13 mouse cellular contexts compared by ENCODE assay signal in the genomic region with DNA sequence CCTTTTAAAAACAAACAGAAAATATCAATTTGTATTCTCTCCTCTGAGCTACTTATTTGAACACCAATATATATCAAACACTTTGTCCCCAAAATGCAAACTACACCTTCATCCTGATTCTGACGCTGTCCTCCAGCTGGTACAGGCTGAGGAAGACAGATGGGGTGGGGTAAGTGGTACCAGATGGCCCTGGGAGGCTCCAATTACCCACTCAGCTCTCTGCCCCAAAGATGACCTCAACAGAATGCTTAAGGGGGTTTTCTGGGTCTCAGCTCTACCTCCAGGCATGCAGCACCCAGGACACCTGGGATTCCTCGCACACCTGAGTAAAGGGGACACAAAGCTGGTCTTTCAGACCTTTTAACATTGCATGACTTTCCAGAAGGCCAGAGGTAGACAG. TPM values are rescaled to one million over a fixed set of nuclear protein-coding genes. Genes with fewer than 3 reads are reported as not detected.
DNase-seq lines count a peak whose midpoint lies in the region; ATAC-seq and TF ChIP-seq lines count a peak whose summit lies in the region.
"Had no signal": no experiment of that assay in that cellular context is flagged by ENCODE, and none has a peak within 500 bp of the region (broad histone marks: within the 10 kb centered on the region; RNA-seq: fewer than 3 reads in every experiment).

No protein-coding gene starts in this region.

- intact Hi-C loops in left cerebral cortex, postnatal 4 days (cut with DNase I), result no loop called here

- H3K4me2 ChIP-seq in embryonic facial prominence, embryonic 12.5 days (replicated peaks), result no peak overlapping the region
- H3K4me2 ChIP-seq in myocyte (ENCODE audit: low read depth), result peak overlapping the region; percentile 85
- H3K4me2 ChIP-seq: heart, embryonic 15.5 days; liver, embryonic 11.5 days had no signal

- peak; percentile 24 for DNase-seq in left cerebral cortex, postnatal 4 days
- DNase-seq in left cerebral cortex, adult 9 months (ENCODE audit: low spot score in 2 of 2), result no peak
- no peak for DNase-seq in liver
- no peak for DNase-seq in spleen, postnatal 4 days (ENCODE audit: low spot score in 2 of 2)
- DNase-seq: gastrocnemius, postnatal 14 days; thymus, postnatal 36 days had no signal

- TF ChIP-seq CTCF in bone marrow, adult 2 months (IDR thresholded peaks at IDR 0.05; ENCODE audit: control insufficient read depth, insufficient read depth, low read length), result no peak

- WGBS in bone marrow, adult 2 months, result 61% methylated on average over 2 of the region's 2 CpGs
- 12% methylated on average over 2 of the region's 2 CpGs for WGBS in embryonic facial prominence, embryonic 12.5 days

- no peak overlapping the region for H3K9ac ChIP-seq in embryonic facial prominence, embryonic 12.5 days
- H3K9ac ChIP-seq: heart, embryonic 15.5 days had no signal

- H3K36me3 ChIP-seq in embryonic facial prominence, embryonic 12.5 days, result no peaks in the 10 kb centered on the region
- H3K36me3 ChIP-seq in myocyte (ENCODE audit: control insufficient read depth, insufficient read depth), result no peaks in the 10 kb centered on the region
- H3K36me3 ChIP-seq: heart, embryonic 15.5 days had no signal

- no peak overlapping the region for H3K4me3 ChIP-seq in bone marrow, adult 2 months (replicated peaks; ENCODE audit: control insufficient read depth, low read depth, low read length)
- no peak overlapping the region for H3K4me3 ChIP-seq in embryonic facial prominence, embryonic 12.5 days
- no peak overlapping the region for H3K4me3 ChIP-seq in myocyte
- H3K4me3 ChIP-seq: heart, embryonic 15.5 days had no signal

- no peaks in the 10 kb centered on the region for H3K9me3 ChIP-seq in embryonic facial prominence, embryonic 12.5 days
- H3K9me3 ChIP-seq: heart, embryonic 15.5 days had no signal

- peaks cover 36% of the 10 kb centered on the region for H3K4me1 ChIP-seq in bone marrow, adult 2 months (ENCODE audit: control insufficient read depth, insufficient read depth, low read length)
- H3K4me1 ChIP-seq in embryonic facial prominence, embryonic 12.5 days, result peaks cover 81% of the 10 kb centered on the region

- H3ac ChIP-seq in myocyte (ENCODE audit: control insufficient read depth, insufficient read length), result no peak overlapping the region

- no peaks in the 10 kb centered on the region for H3K27me3 ChIP-seq in embryonic facial prominence, embryonic 12.5 days
- no peaks in the 10 kb centered on the region for H3K27me3 ChIP-seq in myocyte (ENCODE audit: control insufficient read depth, insufficient read depth, insufficient read length)
- H3K27me3 ChIP-seq: heart, embryonic 15.5 days had no signal

- no peak for ATAC-seq in embryonic facial prominence, embryonic 12.5 days (ENCODE audit: insufficient number of reproducible peaks, insufficient read depth, low FRiP score, low TSS enrichment)
- ATAC-seq in frontal cortex, adult (ENCODE audit: low TSS enrichment), result no peak
- ATAC-seq: intestine, embryonic 16.5 days had no signal

- TF ChIP-seq POLR2A in bone marrow, adult 2 months (IDR thresholded peaks at IDR 0.05; ENCODE audit: borderline replicate concordance, control insufficient read depth, low read depth, low read length), result no peak
- TF ChIP-seq POLR2A in myocyte (IDR thresholded peaks at IDR 0.05; ENCODE audit: insufficient read length, low read depth), result no peak

- peaks cover 81% of the 10 kb centered on the region for H3K79me2 ChIP-seq in myocyte (ENCODE audit: control insufficient read depth, insufficient read depth)

- peak overlapping the region; percentile 0; the same call in 1 of the 2 replicates for H3K27ac ChIP-seq in bone marrow, adult 2 months (ENCODE audit: control insufficient read depth, insufficient read depth, low read depth, low read length, poor library complexity)
- peak overlapping the region; percentile 41 for H3K27ac ChIP-seq in embryonic facial prominence, embryonic 12.5 days
- H3K27ac ChIP-seq: heart, embryonic 15.5 days had no signal

TF ChIP-seq in myocyte, 11 proteins besides CTCF, POLR2A, EP300 and RAD21:
- TF ChIP-seq SRF (IDR thresholded peaks at IDR 0.05; ENCODE audit: control insufficient read depth, insufficient read length, low read depth) (no peak), MYOG (IDR thresholded peaks at IDR 0.05; ENCODE audit: control insufficient read depth in 1 of 3, insufficient read depth in 1 of 3, insufficient read length in 2 of 3, low read depth in 2 of 3) (peak in 1 of 3 experiments; percentile 75), MYOD1 (IDR thresholded peaks at IDR 0.05; ENCODE audit: control insufficient read depth in 1 of 3, insufficient read length in 2 of 3, low read depth in 2 of 3) (peak in 2 of 3 experiments; percentile 59 to 63), TCF3 (IDR thresholded peaks at IDR 0.05; ENCODE audit: insufficient read length, low read depth) (peak; percentile 18)
TF ChIP-seq in myocyte: peak in this region for 3.

RNA-seq across cellular contexts. Expression of gene Tspan14, which starts 13.9 kb away (rescaled TPM):
- 10 to 100 TPM; 81.9 to 86.2 TPM for total RNA-seq in left cerebral cortex, postnatal 4 days (2021)
- 23.3 and 41.2 TPM in 2 replicates for polyA plus RNA-seq in bone marrow, adult 2 months (2011; ENCODE audit: insufficient read depth, insufficient read length, low replicate concordance, missing spikeins)
- polyA plus RNA-seq in embryonic facial prominence, embryonic 12.5 days (2016; fragmentation: Nextera tagmentation; extraction: Ambion mirVana), result 87.6 and 89.7 TPM in 2 replicates
- polyA plus RNA-seq in myocyte (2012; fragmentation: generic; extraction: Trizol), result 90.6 TPM

RNA-seq across cellular contexts. Expression of gene Sh2d4b, which starts 59.6 kb away (rescaled TPM):
- 10 to 100 TPM; 10.6 to 11.9 TPM for total RNA-seq in left cerebral cortex, postnatal 4 days (2021)
- polyA plus RNA-seq in bone marrow, adult 2 months (2011; ENCODE audit: insufficient read depth, insufficient read length, low replicate concordance, missing spikeins), result 3.5 and 6.5 TPM in 2 replicates
- polyA plus RNA-seq in embryonic facial prominence, embryonic 12.5 days (2016; fragmentation: Nextera tagmentation; extraction: Ambion mirVana), result 0.47 and 0.62 TPM in 2 replicates
- 0.23 TPM for polyA plus RNA-seq in myocyte (2012; fragmentation: generic; extraction: Trizol)
